Mouse (Mus musculus) liver (tissue): ENCODE results near the gene Chrdl2.

ENCODE experiments used
- DNase-seq: peaks from one replicate; pipeline ENCODE4 v3.0.0-alpha.2; 2020; ENCODE audit warnings: mixed read lengths

Chrdl2 gene

GRCm38 (mm10) chr7:99988725-99989124 is 17.2 kb upstream of the Chrdl2 start:
- peak; percentile 70 for DNase-seq

- DNase-seq = peak; percentile 38
Measured at GRCm38 (mm10) chr7:99989844-99990760, 15.9 kb upstream of the Chrdl2 start.

- no peak for DNase-seq
Measured at GRCm38 (mm10) chr7:99990990-99991707, 14.8 kb upstream of the Chrdl2 start.

GRCm38 (mm10) chr7:99993159-99993558 is 12.8 kb upstream of the Chrdl2 start:
- no peak for DNase-seq

- DNase-seq = no peak
Measured at GRCm38 (mm10) chr7:99995186-99995585, 10.8 kb upstream of the Chrdl2 start.

- DNase-seq = no peak
Measured at GRCm38 (mm10) chr7:99998668-99999067, 7.3 kb upstream of the Chrdl2 start.

GRCm38 (mm10) chr7:100003781-100004180 is 2.2 kb upstream of the Chrdl2 start:
- DNase-seq = no peak

GRCm38 (mm10) chr7:100006411-100006810 is 439 bp downstream of the Chrdl2 start:
- no peak for DNase-seq

GRCm38 (mm10) chr7:100008765-100009164 is 2.8 kb downstream of the Chrdl2 start:
- DNase-seq = no peak

- peak; percentile 58 for DNase-seq
Measured at GRCm38 (mm10) chr7:100009640-100010039, 3.7 kb downstream of the Chrdl2 start.

GRCm38 (mm10) chr7:100010711-100011110 is 4.7 kb downstream of the Chrdl2 start:
- DNase-seq = no peak

GRCm38 (mm10) chr7:100012085-100012484 is 6.1 kb downstream of the Chrdl2 start:
- no peak for DNase-seq

- DNase-seq = no peak
Measured at GRCm38 (mm10) chr7:100012515-100012914, 6.5 kb downstream of the Chrdl2 start.

- no peak for DNase-seq
Measured at GRCm38 (mm10) chr7:100014123-100014600, 8.2 kb downstream of the Chrdl2 start.

- DNase-seq = no peak
Measured at GRCm38 (mm10) chr7:100017056-100017455, 11.1 kb downstream of the Chrdl2 start.

GRCm38 (mm10) chr7:100027353-100027752 is 21.4 kb downstream of the Chrdl2 start:
- DNase-seq = no peak

- peak; percentile 29 for DNase-seq
Measured at GRCm38 (mm10) chr7:100029307-100029706, 23.3 kb downstream of the Chrdl2 start.

GRCm38 (mm10) chr7:100030996-100031749 is 25.2 kb downstream of the Chrdl2 start:
- DNase-seq = no peak

- DNase-seq = no peak
Measured at GRCm38 (mm10) chr7:100033672-100034071, 27.7 kb downstream of the Chrdl2 start.

GRCm38 (mm10) chr7:100034815-100035463 is 29.0 kb downstream of the Chrdl2 start:
- no peak for DNase-seq

GRCm38 (mm10) chr7:100036050-100036449 is 30.1 kb downstream of the Chrdl2 start:
- no peak for DNase-seq

- DNase-seq = no peak
Measured at GRCm38 (mm10) chr7:100036495-100036894, 30.5 kb downstream of the Chrdl2 start.
